Mouse (Mus musculus): ENCODE results near the gene Eapp. TPM values are rescaled to one million over a fixed set of nuclear protein-coding genes. Genes with fewer than 3 reads are reported as not detected.

Eapp gene
- total RNA-seq, 2 experiments from 2014 or later = 37.2 to 45.9 TPM

DNA sequence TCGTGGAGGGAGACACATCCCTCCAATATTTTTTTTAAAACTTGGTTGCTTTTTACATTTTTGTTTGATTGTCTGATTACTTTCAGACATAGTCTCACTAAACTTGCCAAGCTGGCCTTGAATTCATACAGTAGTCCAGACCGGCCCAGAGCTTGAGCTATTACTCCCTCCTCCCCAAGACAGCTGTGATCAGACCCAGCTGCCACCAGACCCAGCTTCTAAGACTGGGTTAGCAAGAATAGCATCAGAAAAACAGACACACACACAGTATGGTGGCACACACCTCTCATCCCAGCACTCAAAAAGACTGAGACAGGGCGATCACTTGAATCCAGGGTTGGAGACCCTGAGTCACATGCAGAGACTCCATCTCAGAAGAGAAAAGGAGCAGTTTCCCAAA lies 35.8 kb downstream of the Eapp start:
- no peak for DNase-seq (ENCODE audit: low spot score in 2 of 2)
- Histone ChIP-seq H3K27ac (no peak overlapping the region), H3K4me3 (no peak overlapping the region)
- no peak for TF ChIP-seq CTCF (conservative IDR thresholded peaks at IDR 0.05)

DNA sequence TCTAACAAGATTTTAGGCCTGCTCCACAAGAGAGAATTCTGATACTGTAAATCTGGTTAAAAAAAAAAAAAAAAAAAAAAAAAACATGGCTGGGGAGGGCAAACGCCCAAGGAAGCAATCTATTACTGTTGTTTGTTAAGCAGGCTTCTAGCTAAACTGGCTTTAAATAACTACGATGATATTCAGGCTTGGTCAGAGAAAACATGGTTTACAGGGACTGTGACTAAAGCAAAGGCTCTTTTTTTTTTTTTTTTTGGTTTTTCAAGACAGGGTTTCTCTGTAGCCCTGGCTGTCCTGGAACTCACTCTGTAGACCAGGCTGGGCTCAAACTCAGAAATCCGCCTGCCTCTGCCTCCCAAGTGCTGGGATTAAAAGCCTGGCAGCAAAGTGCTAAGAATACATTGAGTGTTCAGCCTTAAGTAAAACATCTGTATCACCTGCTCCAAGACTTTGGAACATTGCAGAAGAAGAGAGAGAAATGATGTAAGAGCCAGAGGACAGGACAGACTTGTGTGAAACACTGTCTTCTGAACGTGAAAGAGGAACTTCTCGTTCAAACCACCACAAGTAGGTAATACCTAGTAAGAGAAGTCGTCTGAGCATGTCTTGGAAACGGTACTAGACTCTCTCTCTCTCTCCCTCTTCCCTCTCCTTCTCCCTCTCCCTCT lies 37.1 kb downstream of the Eapp start:
- DNase-seq (ENCODE audit: low spot score in 2 of 2) = no peak
- TF ChIP-seq CTCF (conservative IDR thresholded peaks at IDR 0.05) = no peak
- Histone ChIP-seq H3K4me3 (no peak overlapping the region), H3K27ac (no peak overlapping the region)

DNA sequence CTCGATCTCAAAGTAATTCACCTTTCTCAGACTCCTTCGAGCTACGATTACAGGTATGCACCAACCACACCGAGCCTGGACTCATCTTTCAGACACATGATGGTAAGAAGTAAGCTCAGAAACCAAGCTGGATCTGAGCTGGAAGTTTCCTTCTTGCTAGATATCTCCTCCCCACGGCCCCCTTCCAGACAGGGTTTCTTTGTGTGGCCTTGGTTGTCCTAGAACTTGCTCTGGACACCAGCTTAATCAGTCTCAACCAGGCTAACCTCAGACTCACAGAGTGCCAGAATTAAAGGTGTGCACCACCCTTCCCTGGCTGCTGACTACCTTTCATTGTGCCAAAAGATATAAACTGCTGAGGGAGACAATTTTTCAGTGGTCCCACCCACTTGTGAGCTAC lies 37.7 kb downstream of the Eapp start:
- H3K4me3 ChIP-seq = no peak overlapping the region

DNA sequence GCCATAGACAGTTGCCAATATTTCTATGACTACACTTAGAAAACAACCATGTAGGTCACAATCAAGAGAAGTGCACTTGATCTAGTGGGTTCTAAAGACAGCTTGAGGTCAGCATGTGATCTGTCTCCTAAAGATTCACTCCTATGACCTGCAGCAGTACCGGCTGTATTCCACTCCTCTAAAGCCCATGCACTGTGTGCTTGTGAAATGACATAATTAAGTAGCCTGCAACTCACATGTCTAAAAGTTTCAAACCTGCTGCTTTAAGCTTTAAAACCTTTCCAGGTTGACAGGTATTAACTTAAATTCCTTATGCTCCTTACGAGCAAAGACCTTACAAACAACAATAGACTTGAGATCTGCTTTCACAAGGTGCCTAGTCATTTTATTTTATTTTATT lies 38.5 kb downstream of the Eapp start:
- no peak for TF ChIP-seq CTCF (conservative IDR thresholded peaks at IDR 0.05)
- DNase-seq (ENCODE audit: low spot score in 2 of 2) = no peak
- H3K27ac ChIP-seq = no peak overlapping the region
- peak overlapping the region; percentile 82; the same call in 1 of the 2 replicates for H3K4me3 ChIP-seq

More for the DNA sequence above, 37.7 kb downstream of the Eapp start:
- no peak for TF ChIP-seq CTCF (conservative IDR thresholded peaks at IDR 0.05)
- H3K27ac ChIP-seq = no peak overlapping the region
- no peak for DNase-seq (ENCODE audit: low spot score in 2 of 2)

DNA sequence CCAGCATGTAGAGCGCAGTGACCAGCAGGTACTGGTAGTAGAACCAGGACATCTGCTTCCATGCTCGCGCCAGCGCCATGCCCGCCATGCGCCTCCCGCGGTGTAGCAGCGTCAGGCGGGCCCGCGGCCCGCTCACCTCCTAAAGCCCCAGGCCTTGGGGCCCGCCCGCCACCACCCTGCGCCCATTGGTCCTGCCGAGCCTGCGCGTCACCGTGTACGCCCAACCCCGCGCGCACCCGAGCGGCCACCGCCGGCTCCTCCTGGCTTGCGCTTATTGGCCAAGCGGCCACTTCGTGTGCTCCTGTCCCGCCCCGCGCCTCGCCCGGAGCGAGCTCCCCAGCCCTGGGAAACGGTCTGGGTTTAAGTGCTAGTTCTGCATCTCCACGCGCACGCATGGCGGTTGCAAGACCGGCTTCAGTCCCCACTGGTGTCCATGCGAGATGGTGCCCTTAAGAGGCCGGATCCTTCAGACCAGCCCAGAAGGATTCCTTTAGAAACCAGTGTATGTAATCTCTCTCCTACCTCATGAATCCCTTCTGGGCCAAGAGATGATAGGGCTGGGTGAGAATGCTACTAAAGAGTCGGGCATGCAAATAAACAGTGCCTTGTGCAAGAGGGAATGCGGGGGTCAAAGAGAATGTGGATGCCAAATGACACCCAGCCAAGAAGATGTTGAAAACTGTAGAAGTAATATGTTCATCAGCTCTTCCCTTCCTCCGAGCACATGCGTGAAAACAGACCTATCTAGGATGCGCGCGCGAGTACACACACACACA lies 39.1 kb downstream of the Eapp start, which contains the start of gene Sptssa:
Gene Sptssa (minus strand): TSS at position 178 of the 776 bp plus-strand sequence.
- H3K4me3 ChIP-seq = peak within 1 kb of the TSS; percentile 82
- DNase-seq (ENCODE audit: low spot score in 2 of 2) = peak; percentile 95 to 96
- peak within 1 kb of the TSS; percentile 92 for H3K27ac ChIP-seq
- peak; percentile 31 for TF ChIP-seq CTCF (conservative IDR thresholded peaks at IDR 0.05)

DNA sequence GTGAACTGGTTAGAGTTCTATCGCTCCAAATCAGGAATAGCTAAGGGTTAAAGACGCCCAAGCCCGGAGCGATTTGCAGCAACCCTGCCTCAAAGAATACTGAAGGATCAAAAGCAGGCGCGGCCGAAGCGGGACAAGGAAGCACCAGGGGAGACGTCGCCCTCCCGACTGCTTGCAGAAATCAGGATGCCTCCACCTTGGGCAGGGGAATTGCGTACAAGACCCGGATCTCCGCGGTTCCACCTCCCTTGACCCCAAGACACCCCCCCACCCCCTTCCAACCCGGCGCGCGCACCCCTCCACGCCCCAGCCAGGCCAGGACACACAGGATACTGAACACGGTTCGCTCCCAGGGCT lies 39.7 kb downstream of the Eapp start:
- Histone ChIP-seq H3K4me3 (peak overlapping the region; percentile 82), H3K27ac (peak overlapping the region; percentile 92)
- DNase-seq (ENCODE audit: low spot score in 2 of 2) = peak in 1 of 2 experiments; percentile 9
- TF ChIP-seq CTCF (conservative IDR thresholded peaks at IDR 0.05) = no peak

DNA sequence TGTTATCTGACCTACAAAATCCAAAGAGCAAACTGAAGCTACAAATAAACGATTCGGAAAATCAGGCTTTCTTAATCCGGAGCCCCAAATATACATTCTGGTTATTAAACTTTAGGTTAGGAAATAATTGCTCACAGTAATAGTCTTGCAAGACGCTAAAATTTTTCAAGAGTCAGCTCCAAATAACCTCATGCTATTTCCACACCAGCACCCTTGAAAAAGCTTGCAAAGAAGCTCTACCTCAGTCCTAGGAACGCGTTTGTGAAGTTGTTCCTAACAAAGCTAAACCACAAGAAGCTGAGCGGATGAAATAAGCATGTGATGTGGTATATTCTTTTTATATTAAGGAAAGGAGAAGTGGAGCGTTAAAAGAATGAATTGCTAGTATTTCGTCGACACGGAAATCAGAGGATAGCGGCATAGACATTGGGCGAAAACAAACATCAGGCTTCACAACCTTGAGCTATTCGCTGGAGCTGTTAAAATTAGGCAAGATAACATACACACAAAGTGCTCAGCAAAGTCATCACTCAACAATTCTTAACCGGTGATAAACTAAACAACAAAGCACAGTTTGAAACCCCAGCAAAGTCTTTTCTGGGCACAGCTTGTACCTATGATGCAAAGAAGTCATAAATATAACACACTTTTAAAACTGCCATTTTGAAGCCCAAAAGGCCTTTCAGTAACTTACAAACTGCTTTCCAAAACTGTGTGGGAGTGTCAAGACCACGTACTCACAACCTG lies 40.2 kb downstream of the Eapp start:
- DNase-seq (ENCODE audit: low spot score in 2 of 2) = no peak
- H3K4me3 ChIP-seq = peak overlapping the region; percentile 82
- TF ChIP-seq CTCF (conservative IDR thresholded peaks at IDR 0.05) = no peak
- H3K27ac ChIP-seq = peak overlapping the region; percentile 92

DNA sequence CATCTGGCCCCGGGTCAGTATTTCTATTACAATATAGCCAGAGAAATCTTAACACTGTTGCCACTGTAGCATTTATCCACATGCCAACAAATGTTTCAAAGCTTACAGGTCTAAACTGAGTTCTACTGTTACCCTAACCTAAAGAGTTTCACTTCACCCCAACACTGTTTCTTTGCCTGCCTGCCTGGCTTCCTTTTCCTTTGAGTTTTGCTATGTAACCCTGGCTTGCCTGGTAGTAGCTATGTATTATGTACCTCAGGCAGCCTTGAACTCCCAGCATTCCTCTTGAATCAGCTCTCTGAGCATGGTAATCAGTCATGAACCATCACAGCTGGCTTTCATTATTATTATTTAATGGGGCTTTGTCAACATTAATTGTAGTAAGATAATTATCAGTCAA lies 41.0 kb downstream of the Eapp start:
- no peak overlapping the region for H3K27ac ChIP-seq
- no peak for TF ChIP-seq CTCF (conservative IDR thresholded peaks at IDR 0.05)
- DNase-seq (ENCODE audit: low spot score in 2 of 2) = no peak
- H3K4me3 ChIP-seq = peak overlapping the region; percentile 82; the same call in 1 of the 2 replicates

DNA sequence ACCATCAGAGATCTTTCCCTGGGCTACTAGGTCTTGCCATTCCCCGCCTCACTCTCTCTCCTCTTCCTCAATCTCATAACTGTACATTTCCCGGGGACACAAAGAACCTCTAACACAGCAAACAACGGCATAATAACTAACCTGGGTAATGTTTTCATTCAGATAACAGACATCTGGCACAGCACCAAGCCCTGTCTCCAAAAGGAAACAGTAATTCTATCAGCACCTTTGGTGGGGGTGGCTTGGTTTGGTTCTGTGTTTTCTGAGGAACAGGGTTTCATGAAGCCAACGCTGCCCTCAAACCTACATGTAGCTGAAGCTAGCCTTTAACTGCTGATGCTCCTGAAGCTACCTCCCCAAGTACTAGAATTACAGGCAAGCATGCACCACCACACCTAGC lies 41.6 kb downstream of the Eapp start:
- peak in 1 of 2 experiments; percentile 6 for DNase-seq (ENCODE audit: low spot score in 2 of 2)
- no peak for TF ChIP-seq CTCF (conservative IDR thresholded peaks at IDR 0.05)
- Histone ChIP-seq H3K4me3 (no peak overlapping the region), H3K27ac (no peak overlapping the region)

DNA sequence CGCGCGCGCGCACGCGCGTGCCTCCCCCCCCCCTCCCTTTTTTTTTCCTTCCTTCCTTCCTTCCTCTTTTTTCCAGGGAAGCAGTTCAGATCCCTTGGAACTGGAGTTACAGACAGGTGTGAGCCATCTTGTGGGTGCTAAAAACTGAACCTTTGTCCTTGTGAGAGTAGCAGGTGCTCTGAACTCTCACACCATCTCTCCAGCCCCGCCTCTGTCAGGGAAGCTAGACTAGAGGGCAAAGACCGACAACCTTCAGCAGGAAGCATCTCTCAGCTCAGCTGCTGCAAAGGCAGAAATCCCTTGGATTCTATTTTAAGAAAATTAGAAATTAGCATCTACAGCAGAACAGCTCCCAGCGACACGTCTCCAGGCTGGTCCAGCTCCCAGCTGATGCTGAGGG lies 43.4 kb downstream of the Eapp start:
- no peak for TF ChIP-seq CTCF (conservative IDR thresholded peaks at IDR 0.05)
- H3K4me3 ChIP-seq = no peak overlapping the region
- no peak for DNase-seq (ENCODE audit: low spot score in 2 of 2)
- H3K27ac ChIP-seq = no peak overlapping the region

DNA sequence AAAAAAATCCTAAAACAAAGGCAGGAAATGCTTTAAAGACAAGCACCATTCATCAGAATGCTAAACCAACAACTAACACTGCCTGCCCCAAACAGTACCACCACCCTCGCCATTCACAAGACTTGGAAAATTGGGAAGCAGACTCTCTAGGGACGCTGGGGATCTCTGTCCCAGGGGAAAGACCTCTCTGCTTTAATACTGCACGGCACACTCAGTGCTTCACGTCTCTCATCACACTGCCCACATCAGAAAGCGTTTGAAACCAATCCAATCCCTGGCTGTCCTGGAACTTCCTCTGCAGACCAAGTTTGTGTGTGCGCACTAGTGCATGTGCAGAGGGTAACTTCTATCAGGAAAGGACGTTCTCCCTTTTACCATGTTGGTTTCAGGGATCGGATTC lies 43.9 kb downstream of the Eapp start:
- H3K27ac ChIP-seq = no peak overlapping the region
- no peak for TF ChIP-seq CTCF (conservative IDR thresholded peaks at IDR 0.05)
- no peak for DNase-seq (ENCODE audit: low spot score in 2 of 2)
- H3K4me3 ChIP-seq = no peak overlapping the region

DNA sequence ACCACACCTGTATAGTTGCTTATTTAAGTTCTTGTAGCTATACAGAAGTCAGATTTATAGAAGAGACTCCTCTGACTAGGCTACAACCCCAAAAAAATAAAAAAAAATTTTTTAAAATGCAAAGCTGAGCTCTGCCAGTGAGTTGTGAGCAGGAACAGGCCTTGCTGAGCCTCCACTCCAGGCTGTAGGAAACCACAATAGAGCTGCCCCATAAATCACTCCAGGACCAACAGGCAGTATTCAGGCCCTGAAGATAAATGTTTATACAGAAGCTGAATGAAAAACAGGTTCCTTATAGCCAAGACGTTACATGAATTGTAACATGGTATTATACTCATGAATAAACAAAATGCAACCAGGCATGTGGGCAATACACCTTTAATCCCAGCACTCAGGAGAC lies 44.5 kb downstream of the Eapp start:
- no peak overlapping the region for H3K27ac ChIP-seq
- no peak for TF ChIP-seq CTCF (conservative IDR thresholded peaks at IDR 0.05)
- H3K4me3 ChIP-seq = no peak overlapping the region
- peak in 1 of 2 experiments; percentile 1 for DNase-seq (ENCODE audit: low spot score in 2 of 2)

DNA sequence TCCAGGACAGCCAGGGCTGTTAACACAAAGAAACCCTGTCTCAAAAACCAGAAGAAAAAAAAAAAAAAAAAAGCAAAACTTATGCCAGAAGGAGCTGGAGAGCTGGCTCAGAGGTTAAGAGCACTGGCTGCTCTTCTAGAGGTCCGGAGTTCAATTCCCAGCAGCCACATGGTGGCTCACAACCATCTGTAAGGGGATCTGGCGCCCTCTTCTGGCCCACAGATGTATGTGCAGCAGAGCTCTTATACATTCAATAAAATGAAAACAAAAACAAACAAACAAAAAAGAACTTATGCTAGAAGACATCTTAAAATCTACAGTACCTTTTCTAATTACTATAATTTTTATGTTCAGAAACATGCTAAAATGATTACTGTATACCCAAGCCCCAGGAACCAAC lies 50.8 kb downstream of the Eapp start:
- DNase-seq (ENCODE audit: low spot score in 2 of 2) = no peak
- no peak overlapping the region for H3K27ac ChIP-seq
- H3K4me3 ChIP-seq = no peak overlapping the region
- peak; percentile 60 for TF ChIP-seq CTCF (conservative IDR thresholded peaks at IDR 0.05)
